Mouse (Mus musculus): ENCODE results near the gene Lrp6.
A peak's percentile ranks its signal among the peaks of the same experiment; 100 is the strongest.

DNA sequence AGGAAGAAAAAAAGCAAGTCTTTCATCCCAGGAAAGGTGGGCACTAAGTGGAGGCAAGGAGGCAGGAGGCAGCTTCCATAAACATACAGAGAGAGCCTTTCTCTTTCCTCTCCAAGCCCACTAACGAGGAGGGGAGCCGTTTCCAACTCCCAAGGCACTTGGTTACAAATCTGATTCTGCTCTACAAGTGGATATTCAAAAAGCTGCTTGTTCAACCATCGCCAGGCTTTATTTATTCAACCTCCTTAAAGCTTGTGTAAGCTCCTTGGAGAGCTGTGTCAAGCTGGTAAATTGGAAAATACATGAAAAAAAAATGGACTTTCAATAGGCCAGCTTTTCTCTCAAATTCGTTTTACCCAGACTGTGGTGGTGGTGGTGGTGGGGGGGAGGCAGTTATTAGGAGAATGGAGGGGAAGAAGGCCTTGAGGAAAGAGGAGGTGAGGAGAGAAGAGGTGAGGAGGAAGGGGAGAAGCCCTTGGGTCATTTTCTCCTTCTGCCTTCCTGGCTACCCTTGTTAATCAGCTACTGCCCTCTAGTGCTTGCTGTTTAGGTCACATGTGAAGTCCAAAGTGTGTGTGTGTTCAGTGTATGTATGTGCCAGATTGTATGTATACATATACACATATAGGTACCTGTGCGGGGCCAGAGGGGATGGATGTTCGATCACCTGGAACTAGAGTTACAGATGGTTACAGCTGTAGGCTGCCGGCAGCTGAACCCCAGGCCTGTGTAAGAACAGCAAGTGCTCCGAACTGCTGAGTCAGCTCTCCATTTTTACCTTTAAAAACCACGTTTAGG, 40.4 kb upstream of the Lrp6 start:
- TF ChIP-seq CTCF (IDR thresholded peaks at IDR 0.05; ENCODE audit: insufficient read depth, low read length) (peak; percentile 34), POLR2A (IDR thresholded peaks at IDR 0.05; ENCODE audit: borderline replicate concordance, extremely low read depth, low read depth, low read length) (no peak)

All from lung, adult 2 months (tissue).